Mouse (Mus musculus) adrenal gland, adult 2 months (tissue): ENCODE results near the gene Larp1b. TPM values are rescaled to one million over a fixed set of nuclear protein-coding genes. Genes with fewer than 3 reads are reported as not detected.

Experiments used
- DNase-seq: peaks from one replicate; pipeline ENCODE4 v3.0.0; 2021
- polyA plus RNA-seq: library from polyadenylated mRNA; depleted of rRNA; stranded (reverse); fragments of >200 nt; gene quantifications from 2 replicates; pipeline ENCODE4 v1.2.3, GENCODE M21; 2012; rRNA removed
- total RNA-seq, 2 experiments: library from RNA; stranded (reverse); gene quantifications; 2 replicates each; pipeline ENCODE4 v1.2.3; 2021

Gene Larp1b
- total and polyA plus RNA-seq, 3 experiments = 3.7 to 35.3 (median 33.7) TPM

DNA sequence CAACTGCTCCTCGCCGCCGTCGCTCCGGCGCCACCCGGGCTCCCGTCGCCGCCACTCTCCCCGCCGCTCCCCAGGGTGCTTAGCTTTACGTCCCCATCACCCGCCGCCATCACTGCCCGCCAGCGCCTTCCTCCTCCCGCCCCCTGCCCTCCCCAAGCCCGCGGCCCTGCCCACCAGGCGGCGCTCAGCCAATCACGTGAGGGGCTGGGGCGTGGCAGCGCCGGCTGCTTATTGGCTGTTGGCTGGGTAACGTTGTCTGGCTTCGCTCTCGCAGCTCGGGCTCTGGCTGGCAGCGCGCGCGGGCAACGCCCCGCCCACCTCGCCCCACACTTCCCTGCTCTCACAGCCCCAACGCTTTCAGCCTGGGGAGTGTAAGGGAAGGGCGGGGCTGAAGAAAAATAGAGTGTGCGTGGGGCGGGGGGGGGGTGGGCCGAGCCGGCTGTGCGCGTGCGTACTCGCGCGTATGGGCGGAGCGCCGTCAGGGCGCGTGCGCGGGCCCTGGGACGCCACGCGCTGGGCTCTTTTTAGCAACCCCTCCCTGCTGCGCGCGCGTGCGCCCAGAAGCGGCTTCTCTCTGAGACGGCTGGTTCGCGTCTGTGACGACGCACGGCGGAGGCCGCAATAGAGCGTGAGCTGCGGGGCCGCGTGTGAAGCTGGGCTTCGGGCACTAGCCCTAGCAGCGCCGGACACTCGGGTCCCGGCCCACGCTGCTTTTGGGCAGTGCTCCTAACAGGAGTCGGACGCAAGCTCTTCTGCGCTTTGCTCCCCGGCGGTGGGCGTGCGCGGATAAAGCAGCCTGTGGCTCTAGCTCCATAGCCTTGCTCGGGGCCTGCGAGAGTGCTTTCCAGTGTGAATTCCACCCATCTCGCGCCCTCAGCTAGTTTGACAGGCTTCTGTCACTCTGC is 133.5 kb downstream of the Larp1b start, which contains the start of gene Pgrmc2:
TSS of gene Pgrmc2 (minus strand) at position 162 of the 905 bp plus-strand sequence.
- DNase-seq = peak; percentile 99

DNA sequence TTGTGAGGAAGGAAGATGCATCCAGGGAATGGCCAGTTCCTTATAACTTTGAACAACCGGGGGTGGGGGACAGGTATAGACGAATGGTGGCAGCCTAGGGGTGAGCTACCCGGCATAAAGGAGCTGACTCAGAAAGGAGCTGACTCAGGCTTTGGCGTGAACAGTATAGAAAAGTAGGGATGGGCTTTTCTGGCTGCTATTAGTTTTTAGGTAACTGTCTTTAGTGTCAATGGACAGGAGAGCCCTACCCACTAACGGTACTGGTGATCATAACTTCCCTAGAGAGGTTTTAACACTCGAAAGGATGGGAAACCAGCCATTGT is 134.1 kb downstream of the Larp1b start:
- DNase-seq = no peak

DNA sequence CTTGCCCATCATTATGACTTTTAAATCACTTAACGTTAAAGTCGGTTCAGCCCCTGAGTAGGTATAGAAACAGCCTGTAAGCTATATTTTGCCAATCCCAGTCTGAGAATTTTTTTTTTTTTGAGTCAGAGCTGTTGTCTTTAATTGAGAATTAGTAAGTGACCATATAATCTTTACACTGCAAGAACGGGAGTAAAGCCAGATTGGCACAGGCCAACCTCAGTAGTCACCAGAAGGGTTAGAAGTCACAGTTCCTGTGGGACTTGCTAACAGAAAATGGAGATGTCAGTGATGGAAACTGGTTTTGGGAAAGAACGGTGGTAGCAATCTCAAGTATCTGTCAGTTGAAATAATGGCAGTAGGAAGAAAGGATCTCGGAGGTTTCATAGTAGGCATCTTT is 134.8 kb downstream of the Larp1b start:
- no peak for DNase-seq

DNA sequence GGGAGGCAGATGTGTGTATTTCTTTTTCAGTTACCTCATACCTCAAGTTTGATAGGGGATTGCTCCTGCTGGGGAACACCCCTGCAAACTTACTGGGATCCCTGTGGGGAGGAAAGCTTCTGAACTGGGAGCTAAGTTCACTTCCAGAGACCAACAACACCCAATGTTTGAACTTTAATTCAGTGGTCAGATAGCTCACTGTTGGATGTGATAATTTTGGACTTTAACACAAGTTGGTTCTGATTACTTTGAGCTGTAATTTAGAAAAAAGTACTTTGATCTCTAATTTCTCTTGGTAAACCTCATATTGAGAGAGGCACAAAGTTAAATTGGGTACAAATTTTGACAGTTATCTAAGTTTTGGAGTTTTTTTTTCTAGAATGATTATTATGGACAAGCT is 137.4 kb downstream of the Larp1b start:
- DNase-seq = no peak

Other genes starting within 250 kb of the Larp1b start
- gene Slc25a31, start 241.0 kb upstream of the Larp1b start, total RNA-seq = under 1 TPM in 1 of 2 experiments, not detected in 1; 0.12 TPM
- gene Slc25a31, start 241.0 kb upstream of the Larp1b start, polyA plus RNA-seq = not detected in 2 replicates
- gene Hspa4l, start 205.3 kb upstream of the Larp1b start, total RNA-seq = 10 to 100 TPM; 84.3 to 90.8 TPM
- gene Hspa4l, start 205.3 kb upstream of the Larp1b start, polyA plus RNA-seq = 43.2 and 49.8 TPM in 2 replicates
- gene Plk4, start 149.8 kb upstream of the Larp1b start, total RNA-seq = 1 to 10 TPM; 3.3 to 4.7 TPM
- 0.98 and 1.2 TPM in 2 replicates for gene Plk4, start 149.8 kb upstream of the Larp1b start, polyA plus RNA-seq
- 10 to 100 TPM; 16.9 to 25.5 TPM for gene Mfsd8, start 102.9 kb upstream of the Larp1b start, total RNA-seq
- gene Mfsd8, start 102.9 kb upstream of the Larp1b start, polyA plus RNA-seq = 1.9 and 2.2 TPM in 2 replicates
- gene Abhd18, start 102.9 kb upstream of the Larp1b start, total RNA-seq = 1 to 10 TPM; 4.0 to 6.4 TPM
- gene Abhd18, start 102.9 kb upstream of the Larp1b start, polyA plus RNA-seq = 0.42 and 1.2 TPM in 2 replicates
- not detected for gene 1700034I23Rik, start 47.3 kb upstream of the Larp1b start, total RNA-seq
- gene 1700034I23Rik, start 47.3 kb upstream of the Larp1b start, polyA plus RNA-seq = not detected in 2 replicates
- 10 to 100 TPM; 56.5 to 70.5 TPM for gene Pgrmc2, start 133.2 kb downstream of the Larp1b start, total RNA-seq
- gene Pgrmc2, start 133.2 kb downstream of the Larp1b start, polyA plus RNA-seq = 24.6 and 28.6 TPM in 2 replicates